Mouse (Mus musculus): ENCODE measurements around the gene Rad51d.

- no peak for TF ChIP-seq CTCF (IDR thresholded peaks at IDR 0.05; ENCODE audit: low read depth)
- no peak for TF ChIP-seq EP300 (optimal IDR thresholded peaks at IDR 0.05)
Measured at GRCm38 (mm10) chr11:82862638-82863037, 27.8 kb downstream of the Rad51d start.
